Mouse (Mus musculus) midbrain, embryonic 10.5 days (tissue): ENCODE measurements at regions not wholly inside any gene's neighbourhood (a gene's known extent, or its start where the extent isn't known, plus 50 kb on each side); places are given as distances from the start of the nearest gene placed in this dataset.
A peak's percentile ranks its signal among the peaks of the same experiment; 100 is the strongest.

Experiments
- DNase-seq: peaks from one replicate; pipeline ENCODE4 v3.0.0-alpha.2; 2017; ENCODE audit warnings: low spot score
- H3K27ac ChIP-seq: fragments of 300-500 bp; sonication (generic); replicated peaks from 2 replicates; pipeline ENCODE4 v1.5.1; 2016; ENCODE audit warnings: mild to moderate bottlenecking
- H3K27me3 ChIP-seq: fragments of 300-500 bp; sonication (generic); 2 replicates; pipeline ENCODE4 v1.6.1; 2016; ENCODE audit warnings: low read depth, mild to moderate bottlenecking; ENCODE audit not compliant: poor library complexity, severe bottlenecking
- H3K36me3 ChIP-seq: fragments of 300-500 bp; sonication (generic); 2 replicates; pipeline ENCODE4 v1.6.1; 2016; ENCODE audit warnings: mild to moderate bottlenecking, moderate library complexity
- H3K4me1 ChIP-seq: fragments of 300-500 bp; sonication (generic); 2 replicates; pipeline ENCODE4 v1.6.1; 2016
- H3K4me3 ChIP-seq: fragments of 300-500 bp; sonication (generic); 2 replicates; pipeline ENCODE4 v1.5.1; 2016; ENCODE audit warnings: mild to moderate bottlenecking, moderate library complexity
- H3K9me3 ChIP-seq: fragments of 300-500 bp; sonication (generic); replicated peaks from 2 replicates; pipeline ENCODE4 v1.6.1; 2016; ENCODE audit warnings: mild to moderate bottlenecking
- WGBS: fragments of 180-500 bp; shearing (Covaris S2); methylation state at CpG from one replicate; pipeline ENCODE4 v1.1.7; 2016; 5-methylcytosine and 5-hydroxymethylcytosine counted together

DNA sequence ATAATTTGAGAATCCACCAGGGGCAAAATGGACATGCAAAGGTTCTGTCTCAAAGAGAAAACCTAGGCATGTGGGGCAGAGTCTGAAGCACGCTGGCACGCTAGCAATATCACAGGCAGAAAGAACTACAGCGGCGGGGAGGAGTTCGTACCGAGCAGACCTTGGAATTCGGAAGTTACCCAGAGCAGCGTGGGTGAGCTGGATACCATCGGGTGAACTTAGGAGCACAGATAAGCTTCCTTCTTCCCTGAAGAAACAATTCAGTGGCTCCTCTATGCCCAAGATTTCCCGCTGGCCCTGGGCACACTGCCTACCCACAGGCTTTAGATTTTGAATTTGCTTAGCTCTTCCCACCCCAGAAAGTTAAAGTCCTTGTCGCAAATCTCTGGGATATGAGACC is 129.1 kb downstream of the Nhlrc3 start:
- 68% methylated on average over 11 of the region's 11 CpGs for WGBS
- no peak for DNase-seq
- H3K4me3 ChIP-seq, result no peak overlapping the region
- no peaks in the 10 kb centered on the region for H3K36me3 ChIP-seq
- H3K27ac ChIP-seq, result no peak overlapping the region
- peaks cover 6% of the 10 kb centered on the region for H3K4me1 ChIP-seq
- no peaks in the 10 kb centered on the region for H3K27me3 ChIP-seq
- no peaks in the 10 kb centered on the region for H3K9me3 ChIP-seq

DNA sequence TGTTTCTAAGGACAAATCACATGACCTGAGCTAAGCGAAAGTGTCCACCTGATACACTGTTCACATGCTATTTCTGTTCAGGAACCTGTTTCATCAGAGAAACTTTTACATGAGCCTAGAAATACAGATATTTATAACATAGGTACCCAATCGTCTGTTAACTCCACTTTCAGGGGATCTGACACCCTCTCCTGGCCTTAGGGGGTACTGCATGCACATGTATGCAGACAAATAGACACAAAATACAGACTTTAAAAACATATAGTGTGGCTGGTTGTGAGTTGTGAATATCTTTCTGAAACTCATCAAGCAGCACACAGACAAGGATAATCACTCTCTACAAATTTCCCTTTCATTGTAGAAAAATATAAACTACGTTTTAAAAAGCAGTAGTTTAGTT is 133.6 kb downstream of the Nhlrc3 start:
- no peak for DNase-seq
- Histone ChIP-seq H3K9me3 (no peaks in the 10 kb centered on the region), H3K4me3 (no peak overlapping the region), H3K4me1 (peaks cover 25% of the 10 kb centered on the region), H3K27ac (no peak overlapping the region), H3K27me3 (no peaks in the 10 kb centered on the region), H3K36me3 (no peaks in the 10 kb centered on the region)
- 64% methylated on average over 3 of the region's 3 CpGs for WGBS

DNA sequence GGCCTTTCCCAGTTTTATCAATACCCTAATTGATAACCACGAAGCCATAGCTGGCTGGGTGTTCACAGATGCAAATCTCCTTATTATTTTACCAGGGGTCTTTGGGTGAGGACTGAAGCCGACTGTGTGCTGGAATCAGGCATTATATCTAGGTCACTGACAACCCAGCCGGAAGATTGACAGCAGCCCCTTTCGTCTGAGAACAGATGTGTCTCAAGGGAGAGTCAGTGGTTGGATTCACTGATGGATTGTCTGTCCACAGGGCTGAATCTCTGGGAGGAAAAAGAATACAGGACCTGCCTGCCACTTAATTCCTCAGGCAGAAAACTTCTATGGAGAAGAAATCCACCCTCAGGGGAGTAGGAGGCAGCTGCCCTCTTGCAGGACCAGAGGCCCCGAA is 135.7 kb downstream of the Nhlrc3 start:
- H3K4me3 ChIP-seq, result no peak overlapping the region
- 40% methylated on average over 5 of the region's 5 CpGs for WGBS
- no peak for DNase-seq
- peaks cover 31% of the 10 kb centered on the region for H3K4me1 ChIP-seq
- no peaks in the 10 kb centered on the region for H3K36me3 ChIP-seq
- peak overlapping the region; percentile 68 for H3K27ac ChIP-seq
- H3K27me3 ChIP-seq, result no peaks in the 10 kb centered on the region
- H3K9me3 ChIP-seq, result no peaks in the 10 kb centered on the region

DNA sequence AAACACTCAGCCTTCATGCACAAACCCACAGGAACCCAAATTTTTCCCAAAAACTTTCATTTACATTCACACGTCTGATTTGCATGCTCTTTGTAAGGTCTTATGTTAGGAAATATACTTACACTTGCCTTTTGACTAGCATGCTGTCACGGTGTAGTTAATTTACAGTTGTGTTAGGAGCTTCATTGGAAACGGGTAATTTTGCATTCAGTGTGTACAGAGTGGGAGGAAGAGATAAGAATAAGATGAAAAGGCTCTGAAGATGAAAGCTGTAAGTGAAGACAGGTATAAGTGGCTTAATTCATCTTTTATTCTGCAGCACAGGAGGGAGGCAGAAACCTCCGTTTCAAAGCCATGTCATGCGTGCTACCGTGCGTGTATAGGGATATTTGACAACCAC is 136.2 kb downstream of the Nhlrc3 start:
- 78% methylated on average over 7 of the region's 7 CpGs for WGBS
- no peaks in the 10 kb centered on the region for H3K27me3 ChIP-seq
- H3K27ac ChIP-seq, result no peak overlapping the region
- no peaks in the 10 kb centered on the region for H3K9me3 ChIP-seq
- peaks cover 28% of the 10 kb centered on the region for H3K4me1 ChIP-seq
- H3K4me3 ChIP-seq, result no peak overlapping the region
- no peak for DNase-seq
- H3K36me3 ChIP-seq, result no peaks in the 10 kb centered on the region

DNA sequence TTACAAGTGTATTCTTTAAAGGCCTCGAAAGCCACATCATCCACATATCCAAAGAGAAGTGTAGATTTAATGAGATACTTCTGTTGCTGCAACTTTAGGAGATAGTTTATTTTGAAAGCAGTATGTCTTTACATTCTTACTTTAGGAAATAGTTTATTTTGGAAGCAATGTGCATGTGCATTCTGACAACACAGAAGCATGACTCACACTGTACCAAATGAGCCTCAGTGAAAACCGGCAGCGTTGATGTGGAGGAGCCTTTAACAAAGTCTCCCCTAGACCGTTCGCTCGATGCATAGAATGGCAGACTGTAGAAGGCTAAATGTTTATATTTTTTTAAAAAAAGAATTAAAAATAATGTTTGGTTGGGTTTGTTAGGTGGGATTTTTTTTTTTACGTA is 138.1 kb downstream of the Nhlrc3 start:
- Histone ChIP-seq H3K4me3 (no peak overlapping the region), H3K9me3 (no peaks in the 10 kb centered on the region), H3K36me3 (no peaks in the 10 kb centered on the region), H3K27me3 (no peaks in the 10 kb centered on the region), H3K4me1 (peaks cover 25% of the 10 kb centered on the region), H3K27ac (no peak overlapping the region)
- 94% methylated on average over 7 of the region's 7 CpGs for WGBS
- DNase-seq, result no peak

DNA sequence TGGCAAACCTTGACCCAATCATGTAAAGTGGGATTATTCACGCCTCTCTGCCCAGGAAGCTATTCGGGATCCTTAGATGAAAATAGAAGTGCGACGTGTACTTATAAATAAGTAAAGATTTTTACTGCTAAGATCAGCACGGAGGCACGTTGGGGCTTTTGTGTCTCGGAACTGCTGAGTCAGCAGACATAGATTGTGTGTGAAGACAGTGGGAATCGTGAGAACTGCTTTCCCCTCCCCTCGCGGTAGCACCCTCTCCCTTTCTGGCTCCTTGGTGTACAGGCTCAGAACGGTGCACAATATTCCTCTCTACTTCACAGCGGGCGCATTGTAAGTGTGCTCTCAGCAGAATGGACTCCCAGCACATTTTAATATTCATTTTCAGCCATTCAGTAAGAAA is 138.7 kb downstream of the Nhlrc3 start:
- no peak for DNase-seq
- Histone ChIP-seq H3K9me3 (no peaks in the 10 kb centered on the region), H3K4me1 (peaks cover 25% of the 10 kb centered on the region), H3K4me3 (no peak overlapping the region), H3K27me3 (no peaks in the 10 kb centered on the region), H3K27ac (no peak overlapping the region), H3K36me3 (no peaks in the 10 kb centered on the region)
- 82% methylated on average over 13 of the region's 13 CpGs for WGBS

DNA sequence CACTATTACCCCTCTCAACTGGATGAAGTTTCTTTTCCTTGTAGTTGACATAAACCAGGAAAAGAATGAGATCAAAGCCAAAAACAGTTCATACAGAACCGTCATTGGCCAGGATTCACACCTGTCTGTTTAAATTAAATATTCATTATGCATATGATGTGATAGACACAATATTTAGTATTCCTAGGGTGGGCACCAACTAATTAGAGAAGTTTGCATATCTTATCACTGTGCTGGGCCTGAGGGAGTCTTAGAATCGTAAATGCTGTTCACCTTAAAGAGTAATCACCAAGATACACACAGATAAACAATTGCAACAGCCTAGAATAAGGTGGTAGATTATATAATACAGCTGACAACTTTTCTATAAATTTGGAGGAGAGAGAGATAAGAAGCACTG is 147.7 kb downstream of the Nhlrc3 start:
- no peak for DNase-seq
- Histone ChIP-seq H3K27me3 (no peaks in the 10 kb centered on the region), H3K36me3 (no peaks in the 10 kb centered on the region), H3K9me3 (no peaks in the 10 kb centered on the region), H3K27ac (no peak overlapping the region), H3K4me1 (no peaks in the 10 kb centered on the region), H3K4me3 (no peak overlapping the region)
- WGBS, result 93% methylated on average over 2 of the region's 2 CpGs
